Mouse (Mus musculus) midbrain, embryonic 15.5 days (tissue): ENCODE results near the gene Rprd1b. TPM values are rescaled to one million over a fixed set of nuclear protein-coding genes. Genes with fewer than 3 reads are reported as not detected.

Experiments used
- ATAC-seq: fragments of 200-750 bp; cut with Nextera tagmentation; replicated peaks from 2 replicates; pipeline ENCODE4 v1.8.0; 2017; ENCODE audit warnings: moderate TSS enrichment
- H3K27ac ChIP-seq: fragments of 300-500 bp; sonication (generic); 2 replicates; pipeline ENCODE4 v1.5.1; 2015; ENCODE audit warnings: mild to moderate bottlenecking, inconsistent platforms
- H3K27me3 ChIP-seq: fragments of 300-500 bp; sonication (generic); replicated peaks from 2 replicates; pipeline ENCODE4 v1.6.1; 2015; ENCODE audit warnings: inconsistent platforms
- H3K36me3 ChIP-seq: fragments of 300-500 bp; sonication (generic); replicated peaks from 2 replicates; pipeline ENCODE4 v1.6.1; 2015; ENCODE audit warnings: inconsistent platforms
- H3K4me1 ChIP-seq: fragments of 300-500 bp; sonication (generic); 2 replicates; pipeline ENCODE4 v1.6.1; 2015; ENCODE audit warnings: inconsistent platforms
- H3K4me2 ChIP-seq: fragments of 300-500 bp; sonication (generic); 2 replicates; pipeline ENCODE4 v1.6.1; 2015; ENCODE audit warnings: inconsistent platforms, mild to moderate bottlenecking, moderate library complexity
- H3K4me3 ChIP-seq: fragments of 300-500 bp; sonication (generic); 2 replicates; pipeline ENCODE4 v1.5.1; 2015; ENCODE audit warnings: mild to moderate bottlenecking, inconsistent platforms
- H3K9ac ChIP-seq: fragments of 300-500 bp; sonication (generic); 2 replicates; pipeline ENCODE4 v1.6.1; 2015; ENCODE audit warnings: mild to moderate bottlenecking, inconsistent platforms
- H3K9me3 ChIP-seq: fragments of 300-500 bp; sonication (generic); 2 replicates; pipeline ENCODE4 v1.6.1; 2016; ENCODE audit warnings: inconsistent platforms
- WGBS: fragments of 180-500 bp; shearing (Covaris S2); methylation state at CpG from one replicate; pipeline ENCODE4 v1.1.7; 2015; ENCODE audit warnings: mixed read lengths; 5-methylcytosine and 5-hydroxymethylcytosine counted together
- polyA plus RNA-seq: library from polyadenylated mRNA; unstranded; fragments of >200 nt; fragmentation: Nextera tagmentation; extraction: Ambion mirVana; gene quantifications from 2 replicates; pipeline ENCODE4 v1.2.1, GENCODE M21; 2015

The Rprd1b gene
- polyA plus RNA-seq, 1 experiment from 2014 or later: 34.7 TPM

GRCm38 (mm10) chr2:158068444-158068971 is 40.2 kb downstream of the Rprd1b start:
- no peak overlapping the region for H3K4me2 ChIP-seq
- 0 out of 2 replicates have a peak, but pooled peaks cover 5% of the 10 kb centered on the region for H3K36me3 ChIP-seq
- ATAC-seq: no peak

GRCm38 (mm10) chr2:158070885-158071632 is 42.8 kb downstream of the Rprd1b start:
- Histone ChIP-seq H3K4me2 (no peak overlapping the region), H3K9me3 (no peaks in the 10 kb centered on the region), H3K9ac (no peak overlapping the region), H3K27ac (no peak overlapping the region), H3K36me3 (peaks cover 6% of the 10 kb centered on the region; the same call in 1 of the 2 replicates), H3K4me1 (no peaks in the 10 kb centered on the region), H3K4me3 (no peak overlapping the region), H3K27me3 (no peaks in the 10 kb centered on the region)
- 91% methylated on average over 3 of the region's 3 CpGs for WGBS
- no peak for ATAC-seq

More at GRCm38 (mm10) chr2:158068444-158068971, 40.2 kb downstream of the Rprd1b start:
- no peak overlapping the region for H3K4me3 ChIP-seq
- no peaks in the 10 kb centered on the region for H3K4me1 ChIP-seq
- no peaks in the 10 kb centered on the region for H3K27me3 ChIP-seq
- no peak overlapping the region for H3K9ac ChIP-seq
- no peak overlapping the region for H3K27ac ChIP-seq
- H3K9me3 ChIP-seq: no peaks in the 10 kb centered on the region

- no peak overlapping the region for H3K27ac ChIP-seq
- H3K27me3 ChIP-seq: no peaks in the 10 kb centered on the region
- H3K4me3 ChIP-seq: no peak overlapping the region
- H3K9me3 ChIP-seq: no peaks in the 10 kb centered on the region
- H3K4me2 ChIP-seq: no peak overlapping the region
- no peaks in the 10 kb centered on the region for H3K4me1 ChIP-seq
- WGBS: 86% methylated on average over 5 of the region's 5 CpGs
- peaks cover 6% of the 10 kb centered on the region; the same call in 1 of the 2 replicates for H3K36me3 ChIP-seq
- ATAC-seq: no peak
- no peak overlapping the region for H3K9ac ChIP-seq
These were observed 43.3 kb downstream of the Rprd1b start for GRCm38 (mm10) chr2:158071633-158071995.

- Histone ChIP-seq H3K4me2 (no peak overlapping the region), H3K27ac (no peak overlapping the region), H3K4me1 (no peaks in the 10 kb centered on the region), H3K9ac (no peak overlapping the region), H3K9me3 (no peaks in the 10 kb centered on the region), H3K27me3 (no peaks in the 10 kb centered on the region), H3K36me3 (peaks cover 14% of the 10 kb centered on the region; the same call in 1 of the 2 replicates), H3K4me3 (no peak overlapping the region)
- ATAC-seq: no peak
- WGBS: 84% methylated on average over 5 of the region's 5 CpGs
These were observed 46.5 kb downstream of the Rprd1b start for GRCm38 (mm10) chr2:158074835-158075234.

GRCm38 (mm10) chr2:158076690-158077089 is 48.4 kb downstream of the Rprd1b start:
- Histone ChIP-seq H3K4me1 (no peaks in the 10 kb centered on the region), H3K4me2 (no peak overlapping the region), H3K27me3 (no peaks in the 10 kb centered on the region), H3K4me3 (no peak overlapping the region), H3K9me3 (no peaks in the 10 kb centered on the region), H3K9ac (no peak overlapping the region), H3K27ac (no peak overlapping the region), H3K36me3 (peaks cover 14% of the 10 kb centered on the region; the same call in 1 of the 2 replicates)
- WGBS: 81% methylated on average over 6 of the region's 6 CpGs
- no peak for ATAC-seq

GRCm38 (mm10) chr2:158077981-158078380 is 49.7 kb downstream of the Rprd1b start:
- H3K4me2 ChIP-seq: no peak overlapping the region
- H3K4me3 ChIP-seq: no peak overlapping the region
- no peaks in the 10 kb centered on the region for H3K9me3 ChIP-seq
- H3K36me3 ChIP-seq: peaks cover 14% of the 10 kb centered on the region; the same call in 1 of the 2 replicates
- H3K27ac ChIP-seq: no peak overlapping the region
- no peaks in the 10 kb centered on the region for H3K27me3 ChIP-seq
- H3K4me1 ChIP-seq: no peaks in the 10 kb centered on the region
- H3K9ac ChIP-seq: no peak overlapping the region
- no peak for ATAC-seq
- WGBS: 64% methylated on average over 2 of the region's 2 CpGs

- no peak overlapping the region for H3K9ac ChIP-seq
- no peak overlapping the region for H3K4me3 ChIP-seq
- no peaks in the 10 kb centered on the region for H3K4me1 ChIP-seq
- no peak overlapping the region for H3K4me2 ChIP-seq
- no peaks in the 10 kb centered on the region for H3K9me3 ChIP-seq
- 68% methylated on average over 7 of the region's 7 CpGs for WGBS
- no peak for ATAC-seq
- no peaks in the 10 kb centered on the region for H3K27me3 ChIP-seq
- peaks cover 14% of the 10 kb centered on the region; the same call in 1 of the 2 replicates for H3K36me3 ChIP-seq
- no peak overlapping the region for H3K27ac ChIP-seq
These were observed 50.7 kb downstream of the Rprd1b start for GRCm38 (mm10) chr2:158078971-158079370.

- H3K9me3 ChIP-seq: no peaks in the 10 kb centered on the region
These were observed 51.6 kb downstream of the Rprd1b start for GRCm38 (mm10) chr2:158079843-158080395.

GRCm38 (mm10) chr2:158080622-158081241 is 52.4 kb downstream of the Rprd1b start:
- Histone ChIP-seq H3K4me1 (no peaks in the 10 kb centered on the region), H3K27me3 (no peaks in the 10 kb centered on the region), H3K27ac (no peak overlapping the region), H3K9me3 (no peaks in the 10 kb centered on the region), H3K36me3 (peaks cover 8% of the 10 kb centered on the region; the same call in 1 of the 2 replicates), H3K9ac (no peak overlapping the region), H3K4me3 (no peak overlapping the region), H3K4me2 (no peak overlapping the region)
- ATAC-seq: no peak
- 88% methylated on average over 9 of the region's 9 CpGs for WGBS

More at GRCm38 (mm10) chr2:158079843-158080395, 51.6 kb downstream of the Rprd1b start:
- Histone ChIP-seq H3K4me3 (no peak overlapping the region), H3K4me2 (no peak overlapping the region), H3K27me3 (no peaks in the 10 kb centered on the region), H3K27ac (no peak overlapping the region), H3K4me1 (no peaks in the 10 kb centered on the region), H3K9ac (no peak overlapping the region), H3K36me3 (peaks cover 12% of the 10 kb centered on the region; the same call in 1 of the 2 replicates)
- no peak for ATAC-seq
- 61% methylated on average over 9 of the region's 9 CpGs for WGBS

- no peak overlapping the region for H3K9ac ChIP-seq
These were observed 56.2 kb downstream of the Rprd1b start for GRCm38 (mm10) chr2:158084486-158084885.

GRCm38 (mm10) chr2:158090096-158090495 is 61.8 kb downstream of the Rprd1b start:
- H3K27ac ChIP-seq: no peak overlapping the region
- ATAC-seq: no peak
- H3K27me3 ChIP-seq: no peaks in the 10 kb centered on the region
- no peaks in the 10 kb centered on the region for H3K36me3 ChIP-seq
- no peaks in the 10 kb centered on the region for H3K9me3 ChIP-seq
- no peak overlapping the region for H3K4me2 ChIP-seq
- H3K4me3 ChIP-seq: no peak overlapping the region
- WGBS: 84% methylated on average over 4 of the region's 4 CpGs
- H3K4me1 ChIP-seq: no peaks in the 10 kb centered on the region
- H3K9ac ChIP-seq: no peak overlapping the region

More at GRCm38 (mm10) chr2:158084486-158084885, 56.2 kb downstream of the Rprd1b start:
- Histone ChIP-seq H3K36me3 (no peaks in the 10 kb centered on the region), H3K4me1 (no peaks in the 10 kb centered on the region), H3K9me3 (no peaks in the 10 kb centered on the region), H3K27me3 (no peaks in the 10 kb centered on the region), H3K27ac (no peak overlapping the region), H3K4me3 (no peak overlapping the region), H3K4me2 (no peak overlapping the region)
- WGBS: 51% methylated on average over 8 of the region's 8 CpGs
- no peak for ATAC-seq

- Histone ChIP-seq H3K4me2 (no peak overlapping the region), H3K4me3 (no peak overlapping the region), H3K27me3 (no peaks in the 10 kb centered on the region), H3K27ac (no peak overlapping the region), H3K9ac (no peak overlapping the region), H3K4me1 (no peaks in the 10 kb centered on the region), H3K9me3 (no peaks in the 10 kb centered on the region), H3K36me3 (no peaks in the 10 kb centered on the region)
- 53% methylated on average over 5 of the region's 5 CpGs for WGBS
- ATAC-seq: no peak
These were observed 65.0 kb downstream of the Rprd1b start for GRCm38 (mm10) chr2:158093345-158093744.
